Mouse (Mus musculus): ENCODE measurements around the gene Rtl6.

DNA sequence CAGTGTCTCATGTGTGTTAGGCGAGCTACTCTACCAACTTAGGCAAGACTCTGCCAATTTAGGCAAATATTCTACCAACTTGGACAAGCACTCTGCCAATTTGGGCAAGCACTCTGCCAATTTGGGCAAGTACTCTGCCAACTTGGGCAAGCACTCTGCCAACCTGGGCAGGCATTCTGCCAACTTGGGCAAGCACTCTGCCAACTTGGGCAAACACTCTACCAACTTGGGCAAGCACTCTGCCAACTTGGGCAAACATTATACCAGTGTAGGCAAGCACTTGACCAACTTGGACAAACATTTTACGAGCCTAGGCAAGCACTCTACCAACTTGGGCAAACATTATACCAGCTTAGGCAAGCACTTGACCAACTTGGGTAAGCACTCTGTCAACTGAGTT is 3.9 kb upstream of the Rtl6 start:
- TF ChIP-seq TAL1 (IDR thresholded peaks at IDR 0.05; ENCODE audit: low read length) (no peak), GATA1 (IDR thresholded peaks at IDR 0.05; ENCODE audit: low read length) (no peak)
